Mouse (Mus musculus) embryonic stem cell, embryonic (primary cell): ENCODE measurements around the gene Ctnnd2.
"Not testable (repeated sequence)": the region's sequence is repeated elsewhere in the genome, so short reads cannot be mapped to it uniquely, and the experiment has no call there.

Experiments used
- CTCF ChIA-PET, 4 experiments: fragments of 300-600 bp in 2 of 4; fragments of 350-600 bp in 2 of 4; sonication (Branson Sonifier 250); formaldehyde crosslinking; loops; one replicate each; lab custom pipeline; 2022; ENCODE audit warnings: inconsistent platforms in 2 of 4; lab: Charles Lee
- POLR2A ChIA-PET, 4 experiments: fragments of 300-600 bp in 2 of 4; fragments of 350-600 bp in 2 of 4; sonication (Branson Sonifier 250); formaldehyde crosslinking; loops; one replicate each; lab custom pipeline; 2022; ENCODE audit warnings: antibody characterized with exemption in 4 of 4, inconsistent platforms in 1 of 4; lab: Charles Lee

Gene Ctnnd2

GRCm38 (mm10) chr15:30172391-30173281 lies at the start of gene Ctnnd2:
Gene Ctnnd2 (plus strand): TSS chr15:30172593.
- POLR2A ChIA-PET: interaction anchor here in 2 of 4 experiments (0.5 to 1.3 kb wide), 5 partner anchors 18 to 140 kb away, joined by 3 to 4 read pairs (median 4); no protein-coding TSS in a partner anchor
- CTCF ChIA-PET: interaction anchor here in 1 of 4 experiments (0.6 kb wide), 1 partner anchor 1140 kb away, joined by 3 read pairs; no protein-coding TSS in a partner anchor

GRCm38 (mm10) chr15:30130705-30131104 lies 41.7 kb upstream of the Ctnnd2 start:
- ChIA-PET POLR2A (no interaction called here), CTCF (no interaction called here)

- CTCF ChIA-PET, POLR2A ChIA-PET: not testable (repeated sequence)
These were observed 32.8 kb upstream of the Ctnnd2 start for GRCm38 (mm10) chr15:30139626-30140025.

- CTCF ChIA-PET: no interaction called here
- POLR2A ChIA-PET: interaction anchor here in 1 of 4 experiments (1.0 kb wide), 1 partner anchor 27 kb away, joined by 3 read pairs; the partner anchor contains the start of gene Ctnnd2
These were observed 27.0 kb upstream of the Ctnnd2 start for GRCm38 (mm10) chr15:30145413-30145812.

GRCm38 (mm10) chr15:30152176-30152575 lies 20.2 kb upstream of the Ctnnd2 start:
- POLR2A ChIA-PET: no interaction called here
- CTCF ChIA-PET: no interaction called here

GRCm38 (mm10) chr15:30157975-30158374 lies 14.4 kb upstream of the Ctnnd2 start:
- CTCF ChIA-PET: no interaction called here
- POLR2A ChIA-PET: no interaction called here

GRCm38 (mm10) chr15:30170031-30170430 lies 2.4 kb upstream of the Ctnnd2 start:
- ChIA-PET POLR2A (no interaction called here), CTCF (no interaction called here)

GRCm38 (mm10) chr15:30171493-30172195 lies 749 bp upstream of the Ctnnd2 start:
- ChIA-PET CTCF (no interaction called here), POLR2A (interaction anchor here in 2 of 4 experiments (0.5 to 1.3 kb wide), 3 partner anchors 17 to 139 kb away, joined by 3 to 4 read pairs (median 3); no protein-coding TSS in a partner anchor)

- POLR2A ChIA-PET: interaction anchor here in 1 of 4 experiments (1.1 to 1.2 kb wide), 2 partner anchors 31 to 101 kb away, joined by 4 read pairs; no protein-coding TSS in a partner anchor
- CTCF ChIA-PET: no interaction called here
These were observed 1.1 kb downstream of the Ctnnd2 start for GRCm38 (mm10) chr15:30173370-30173941.

- ChIA-PET POLR2A (no interaction called here), CTCF (no interaction called here)
These were observed 1.9 kb downstream of the Ctnnd2 start for GRCm38 (mm10) chr15:30174321-30174720.

GRCm38 (mm10) chr15:30184020-30184419 lies 11.6 kb downstream of the Ctnnd2 start:
- CTCF ChIA-PET: no interaction called here
- POLR2A ChIA-PET: no interaction called here

GRCm38 (mm10) chr15:30190872-30191271 lies 18.5 kb downstream of the Ctnnd2 start:
- POLR2A ChIA-PET: no interaction called here
- CTCF ChIA-PET: no interaction called here

- POLR2A ChIA-PET: no interaction called here
- CTCF ChIA-PET: no interaction called here
These were observed 19.7 kb downstream of the Ctnnd2 start for GRCm38 (mm10) chr15:30191931-30192668.

- ChIA-PET CTCF (no interaction called here), POLR2A (no interaction called here)
These were observed 26.0 kb downstream of the Ctnnd2 start for GRCm38 (mm10) chr15:30198429-30198828.

- ChIA-PET CTCF (no interaction called here), POLR2A (no interaction called here)
These were observed 27.4 kb downstream of the Ctnnd2 start for GRCm38 (mm10) chr15:30199785-30200184.

- ChIA-PET CTCF (interaction anchor here in 1 of 4 experiments (0.5 kb wide), 1 partner anchor 172 kb away, joined by 3 read pairs; no protein-coding TSS in a partner anchor), POLR2A (no interaction called here)
These were observed 28.8 kb downstream of the Ctnnd2 start for GRCm38 (mm10) chr15:30201211-30201610.

- POLR2A ChIA-PET: no interaction called here
- CTCF ChIA-PET: no interaction called here
These were observed 29.2 kb downstream of the Ctnnd2 start for GRCm38 (mm10) chr15:30201617-30202016.

GRCm38 (mm10) chr15:30212746-30213145 lies 40.4 kb downstream of the Ctnnd2 start:
- ChIA-PET CTCF (no interaction called here), POLR2A (no interaction called here)

- POLR2A ChIA-PET: no interaction called here
- CTCF ChIA-PET: no interaction called here
These were observed 43.5 kb downstream of the Ctnnd2 start for GRCm38 (mm10) chr15:30215871-30216270.
